Mouse (Mus musculus) mature B cell (primary cell): ENCODE results near the gene P2ry2.

Experiments
- in situ Hi-C: fragments of 300-500 bp; cut with MboI; formaldehyde crosslinking; loops from 2 replicates; pipeline ENCODE4 v1.14.3; 2019

P2ry2 gene

GRCm38 (mm10) chr7:101026836-101027235 lies 14.2 kb upstream of the P2ry2 start:
- in situ Hi-C loops, result no loop called here

GRCm38 (mm10) chr7:101017492-101017891 lies 4.8 kb upstream of the P2ry2 start:
- in situ Hi-C loops, result no loop called here

GRCm38 (mm10) chr7:101017021-101017461 lies 4.4 kb upstream of the P2ry2 start:
- in situ Hi-C loops, result no loop called here

GRCm38 (mm10) chr7:101014985-101015384 lies 2.3 kb upstream of the P2ry2 start:
- in situ Hi-C loops, result no loop called here

GRCm38 (mm10) chr7:101014041-101014440 lies 1.4 kb upstream of the P2ry2 start:
- in situ Hi-C loops, result no loop called here

- in situ Hi-C loops, result no loop called here
Observed at GRCm38 (mm10) chr7:101011681-101012367, 842 bp downstream of the P2ry2 start.

- in situ Hi-C loops, result no loop called here
Observed at GRCm38 (mm10) chr7:101010741-101011140, 1.9 kb downstream of the P2ry2 start.

GRCm38 (mm10) chr7:101006201-101006600 lies 6.5 kb downstream of the P2ry2 start:
- in situ Hi-C loops, result no loop called here

- in situ Hi-C loops, result no loop called here
Observed at GRCm38 (mm10) chr7:101005119-101005518, 7.5 kb downstream of the P2ry2 start.

GRCm38 (mm10) chr7:101003442-101004326 lies 9.0 kb downstream of the P2ry2 start:
- in situ Hi-C loops, result no loop called here

GRCm38 (mm10) chr7:101002274-101002673 lies 10.4 kb downstream of the P2ry2 start:
- in situ Hi-C loops, result no loop called here

- in situ Hi-C loops, result no loop called here
Observed at GRCm38 (mm10) chr7:100999623-101000022, 13.0 kb downstream of the P2ry2 start.

- in situ Hi-C loops, result no loop called here
Observed at GRCm38 (mm10) chr7:100998578-100998960, 14.1 kb downstream of the P2ry2 start.

GRCm38 (mm10) chr7:100997951-100998577 lies 14.6 kb downstream of the P2ry2 start:
- in situ Hi-C loops, result no loop called here

- in situ Hi-C loops, result no loop called here
Observed at GRCm38 (mm10) chr7:100997215-100997614, 15.5 kb downstream of the P2ry2 start.

- in situ Hi-C loops, result no loop called here
Observed at GRCm38 (mm10) chr7:100995951-100996350, 16.7 kb downstream of the P2ry2 start.

GRCm38 (mm10) chr7:100995260-100995864 lies 17.3 kb downstream of the P2ry2 start:
- in situ Hi-C loops, result no loop called here

GRCm38 (mm10) chr7:100993166-100993565 lies 19.5 kb downstream of the P2ry2 start:
- in situ Hi-C loops, result no loop called here

- in situ Hi-C loops, result no loop called here
Observed at GRCm38 (mm10) chr7:100991972-100992371, 20.7 kb downstream of the P2ry2 start.

- in situ Hi-C loops, result no loop called here
Observed at GRCm38 (mm10) chr7:100990636-100991311, 21.9 kb downstream of the P2ry2 start.

- in situ Hi-C loops, result no loop called here
Observed at GRCm38 (mm10) chr7:100988092-100988491, 24.6 kb downstream of the P2ry2 start.
